Mouse (Mus musculus): ENCODE measurements around the gene Hoxd4.

The Hoxd4 gene

GRCm38 (mm10) chr2:74691995-74692807 lies 19.5 kb upstream of the Hoxd4 start:
- DNase-seq (ENCODE audit: low read depth, low spot score), result no peak

GRCm38 (mm10) chr2:74692808-74693431 lies 18.8 kb upstream of the Hoxd4 start:
- no peak for DNase-seq (ENCODE audit: low read depth, low spot score)

GRCm38 (mm10) chr2:74693432-74693827 lies 18.3 kb upstream of the Hoxd4 start:
- no peak for DNase-seq (ENCODE audit: low read depth, low spot score)

GRCm38 (mm10) chr2:74694066-74694465 lies 17.7 kb upstream of the Hoxd4 start:
- peak; percentile 86 for DNase-seq (ENCODE audit: low read depth, low spot score)

- no peak for DNase-seq (ENCODE audit: low read depth, low spot score)
Measured at GRCm38 (mm10) chr2:74695383-74695782, 16.3 kb upstream of the Hoxd4 start.

- DNase-seq (ENCODE audit: low read depth, low spot score), result no peak
Measured at GRCm38 (mm10) chr2:74695813-74696430, 15.8 kb upstream of the Hoxd4 start.

GRCm38 (mm10) chr2:74696442-74697335 lies 15.0 kb upstream of the Hoxd4 start:
- DNase-seq (ENCODE audit: low read depth, low spot score), result no peak

- DNase-seq (ENCODE audit: low read depth, low spot score), result peak; percentile 62
Measured at GRCm38 (mm10) chr2:74697567-74698121, 14.1 kb upstream of the Hoxd4 start, which contains the start of gene Hoxd9. Hoxd9 (plus strand) TSS chr2:74697727.

GRCm38 (mm10) chr2:74698201-74699052 lies 13.3 kb upstream of the Hoxd4 start:
- DNase-seq (ENCODE audit: low read depth, low spot score), result no peak

GRCm38 (mm10) chr2:74699053-74699430 lies 12.7 kb upstream of the Hoxd4 start:
- no peak for DNase-seq (ENCODE audit: low read depth, low spot score)

GRCm38 (mm10) chr2:74699664-74700545 lies 11.8 kb upstream of the Hoxd4 start:
- DNase-seq (ENCODE audit: low read depth, low spot score), result peak; percentile 66

- DNase-seq (ENCODE audit: low read depth, low spot score), result no peak
Measured at GRCm38 (mm10) chr2:74700546-74701112, 11.1 kb upstream of the Hoxd4 start.

- peak; percentile 60 for DNase-seq (ENCODE audit: low read depth, low spot score)
Measured at GRCm38 (mm10) chr2:74701949-74702819, 9.5 kb upstream of the Hoxd4 start.

- no peak for DNase-seq (ENCODE audit: low read depth, low spot score)
Measured at GRCm38 (mm10) chr2:74702820-74703219, 8.9 kb upstream of the Hoxd4 start.

- DNase-seq (ENCODE audit: low read depth, low spot score), result no peak
Measured at GRCm38 (mm10) chr2:74703317-74703716, 8.4 kb upstream of the Hoxd4 start.

- DNase-seq (ENCODE audit: low read depth, low spot score), result no peak
Measured at GRCm38 (mm10) chr2:74703720-74704392, 7.9 kb upstream of the Hoxd4 start.

- peak; percentile 67 for DNase-seq (ENCODE audit: low read depth, low spot score)
Measured at GRCm38 (mm10) chr2:74704393-74704998, 7.2 kb upstream of the Hoxd4 start, which contains the start of gene Hoxd8. Hoxd8 (plus strand) TSS chr2:74704615.
